Mouse (Mus musculus) kidney, postnatal 36 days (tissue): ENCODE data around the gene Calhm6.

ENCODE experiments used
- DNase-seq, 2 experiments: peaks; one replicate each; pipeline ENCODE4 v3.0.0; 2021 to 2022; ENCODE audit warnings: mixed read lengths in 2 of 2

The Calhm6 gene

GRCm38 (mm10) chr10:34127392-34128378 is at the start of gene Calhm6:
Gene Calhm6, minus strand, starts transcription at chr10:34127984.
- peak; percentile 7 to 54 for DNase-seq

GRCm38 (mm10) chr10:34175870-34176606 is 48.3 kb upstream of the Calhm6 start:
- DNase-seq: no peak

- no peak for DNase-seq
Observed at GRCm38 (mm10) chr10:34172663-34173282, 45.0 kb upstream of the Calhm6 start.

- no peak for DNase-seq
Observed at GRCm38 (mm10) chr10:34171660-34172059, 43.9 kb upstream of the Calhm6 start.

GRCm38 (mm10) chr10:34171191-34171590 is 43.4 kb upstream of the Calhm6 start:
- DNase-seq: no peak

GRCm38 (mm10) chr10:34166971-34167370 is 39.2 kb upstream of the Calhm6 start:
- DNase-seq: no peak

- DNase-seq: no peak
Observed at GRCm38 (mm10) chr10:34155796-34156554, 28.2 kb upstream of the Calhm6 start.

GRCm38 (mm10) chr10:34151827-34152226 is 24.0 kb upstream of the Calhm6 start:
- DNase-seq: peak in 1 of 2 experiments; percentile 29

GRCm38 (mm10) chr10:34150454-34150853 is 22.7 kb upstream of the Calhm6 start:
- no peak for DNase-seq

GRCm38 (mm10) chr10:34149772-34150171 is 22.0 kb upstream of the Calhm6 start:
- DNase-seq: no peak

- no peak for DNase-seq
Observed at GRCm38 (mm10) chr10:34141693-34142092, 13.9 kb upstream of the Calhm6 start.

GRCm38 (mm10) chr10:34139768-34140167 is 12.0 kb upstream of the Calhm6 start:
- no peak for DNase-seq

GRCm38 (mm10) chr10:34138027-34138426 is 10.2 kb upstream of the Calhm6 start:
- DNase-seq: no peak

GRCm38 (mm10) chr10:34136432-34136831 is 8.6 kb upstream of the Calhm6 start:
- no peak for DNase-seq

GRCm38 (mm10) chr10:34131356-34131755 is 3.6 kb upstream of the Calhm6 start:
- no peak for DNase-seq

- peak; percentile 46 to 51 for DNase-seq
Observed at GRCm38 (mm10) chr10:34128391-34128790, 607 bp upstream of the Calhm6 start.

- no peak for DNase-seq
Observed at GRCm38 (mm10) chr10:34118421-34118820, 9.4 kb downstream of the Calhm6 start.

- no peak for DNase-seq
Observed at GRCm38 (mm10) chr10:34117770-34118169, 10.0 kb downstream of the Calhm6 start.

- DNase-seq: no peak
Observed at GRCm38 (mm10) chr10:34117131-34117530, 10.7 kb downstream of the Calhm6 start.

- DNase-seq: no peak
Observed at GRCm38 (mm10) chr10:34111964-34112738, 15.6 kb downstream of the Calhm6 start.

- no peak for DNase-seq
Observed at GRCm38 (mm10) chr10:34110863-34111465, 16.8 kb downstream of the Calhm6 start.
